Mouse (Mus musculus): ENCODE results near the gene Ppm1a.
"Not testable (repeated sequence)": the region's sequence is repeated elsewhere in the genome, so short reads cannot be mapped to it uniquely, and the experiment has no call there.

Ppm1a gene

DNA sequence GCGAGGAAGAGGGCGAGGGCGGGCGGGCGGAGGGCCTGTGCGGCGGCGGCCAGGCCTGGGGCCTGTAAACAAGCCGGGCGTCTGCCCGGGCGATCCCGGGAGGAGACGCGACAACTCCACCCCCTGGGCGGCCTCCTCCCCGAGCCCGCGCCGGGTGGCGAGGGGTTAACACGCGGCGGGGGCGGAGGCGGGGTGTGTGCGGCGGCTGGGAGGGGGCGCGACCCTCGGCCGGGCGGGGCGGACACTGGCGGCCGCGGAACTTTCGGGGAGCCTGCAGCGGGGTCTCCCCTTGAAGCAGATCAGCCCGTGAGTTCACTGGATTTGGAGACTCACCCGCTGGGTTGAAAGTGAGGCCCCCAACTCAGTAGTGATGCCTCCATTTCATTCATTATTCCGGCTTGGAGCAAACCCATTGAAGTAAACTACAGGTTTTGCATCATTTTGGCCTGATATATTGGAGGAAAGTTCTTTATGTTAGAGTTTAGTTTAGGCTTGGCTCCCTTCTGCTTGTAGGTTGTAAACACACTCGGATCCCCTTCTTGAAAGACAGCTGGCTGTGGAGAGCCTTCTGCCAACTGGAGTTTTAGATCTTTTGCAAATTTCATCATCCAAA is 4.5 kb downstream of the Ppm1a start:
- peak; percentile 52 for DNase-seq (ENCODE audit: low read depth)

DNA sequence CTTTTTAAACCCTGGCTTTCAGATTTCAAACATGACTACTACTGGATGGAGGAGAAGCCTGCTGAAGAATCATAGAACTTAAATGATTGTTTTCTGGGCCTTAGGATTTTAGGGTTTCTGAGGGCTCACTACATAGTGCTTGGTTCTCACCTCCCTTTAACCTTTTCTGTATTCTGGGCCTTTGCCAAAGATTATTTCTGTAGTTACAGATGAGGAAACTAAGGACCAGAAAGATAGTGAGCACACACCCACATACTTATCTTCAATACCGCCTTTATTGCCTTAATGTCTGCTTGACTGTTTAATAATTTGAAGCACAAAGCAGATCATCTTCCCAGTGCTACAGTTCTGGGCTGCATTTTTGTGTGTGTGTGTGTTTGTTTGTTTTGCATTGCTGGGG is 5.2 kb downstream of the Ppm1a start:
- DNase-seq (ENCODE audit: low read depth): no peak

DNA sequence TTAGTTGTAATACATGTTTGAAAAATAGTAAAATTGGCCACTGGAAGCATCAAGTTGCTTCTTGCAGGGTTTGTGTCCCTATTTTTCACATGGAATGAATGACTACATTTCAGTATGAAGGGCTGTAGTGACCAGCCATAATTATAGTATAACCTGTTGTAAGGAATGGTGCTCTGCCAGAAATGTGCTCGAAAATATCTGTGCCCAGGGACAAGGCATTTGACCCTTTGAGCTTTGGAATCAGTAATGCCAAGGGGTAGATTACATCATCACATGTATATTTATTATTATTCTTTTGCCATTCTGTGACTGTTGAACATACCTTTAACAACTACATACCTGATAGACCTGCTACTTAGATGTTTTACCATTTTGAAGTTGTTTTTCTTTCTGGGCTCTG is 5.9 kb downstream of the Ppm1a start:
- DNase-seq (ENCODE audit: low read depth): no peak

DNA sequence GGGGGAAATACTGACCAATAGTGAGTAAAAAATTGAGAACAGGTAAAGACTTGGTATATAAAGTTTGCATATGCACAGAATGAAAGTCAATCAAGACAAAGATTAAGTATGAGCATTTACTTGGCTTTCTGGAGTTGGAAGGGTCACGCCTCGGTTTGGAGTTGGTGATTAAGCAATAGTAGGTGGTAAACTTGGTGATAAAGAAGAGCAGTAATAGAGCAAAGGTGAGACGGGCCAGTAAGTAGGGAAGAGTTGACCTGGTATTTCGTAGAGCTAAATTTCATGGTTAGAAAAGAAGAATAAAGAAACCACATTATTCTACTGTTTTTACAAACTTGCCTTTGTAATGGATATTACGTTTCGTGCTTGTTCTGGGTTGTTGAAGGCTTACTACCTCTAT is 10.6 kb downstream of the Ppm1a start:
- DNase-seq (ENCODE audit: low read depth): no peak

DNA sequence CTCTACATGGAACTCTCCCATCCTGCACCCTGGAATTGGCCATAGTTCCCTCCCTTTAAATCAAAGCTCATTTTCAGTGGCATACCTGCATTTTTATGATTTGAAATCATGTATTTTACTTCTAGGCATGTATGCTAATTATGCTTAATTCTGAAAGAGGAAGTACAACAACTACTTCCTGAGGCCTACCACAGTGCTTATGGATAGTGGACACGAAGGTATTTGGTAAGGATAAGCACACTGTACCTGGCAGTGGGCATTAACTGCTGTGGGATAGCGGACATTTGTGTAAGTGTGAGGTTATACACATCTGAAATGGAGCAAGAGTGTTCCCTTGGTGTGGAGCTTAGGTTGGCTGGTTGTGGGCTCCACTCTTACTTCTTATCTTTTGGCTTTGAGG is 11.0 kb downstream of the Ppm1a start:
- DNase-seq (ENCODE audit: low read depth): no peak

DNA sequence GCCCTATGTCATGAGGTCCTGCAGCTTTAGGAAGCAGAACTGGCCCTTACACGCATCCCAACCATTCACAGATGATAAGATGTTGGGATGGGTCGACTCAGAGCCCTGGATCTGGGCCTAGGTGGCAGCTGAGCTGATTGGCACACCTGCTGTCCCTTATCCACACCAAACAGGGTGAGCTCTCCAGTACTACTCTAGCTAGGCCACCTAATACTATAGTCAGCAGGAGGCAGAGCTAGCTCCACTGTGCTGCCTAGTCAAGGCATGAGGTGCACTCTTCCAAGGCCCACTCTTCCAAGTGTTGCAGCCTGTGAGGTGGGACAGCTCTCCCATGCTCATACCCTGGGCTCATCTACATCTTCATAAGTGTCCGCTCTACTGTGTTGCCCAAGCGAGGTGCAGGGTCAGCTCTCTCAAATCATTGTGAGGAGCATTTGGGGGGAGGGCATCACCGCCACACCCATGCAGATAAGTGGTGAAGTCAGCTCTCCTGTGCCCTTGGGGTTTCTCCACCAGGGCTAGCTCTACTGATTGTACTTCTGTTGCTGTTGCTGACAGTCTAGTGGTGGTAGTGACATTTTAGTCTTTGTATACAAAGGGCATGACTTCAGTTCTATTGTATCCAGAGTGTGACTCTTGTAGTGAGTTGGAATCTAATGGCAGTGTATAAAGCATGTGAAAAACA is 12.4 kb downstream of the Ppm1a start:
- no peak for DNase-seq (ENCODE audit: low read depth)

DNA sequence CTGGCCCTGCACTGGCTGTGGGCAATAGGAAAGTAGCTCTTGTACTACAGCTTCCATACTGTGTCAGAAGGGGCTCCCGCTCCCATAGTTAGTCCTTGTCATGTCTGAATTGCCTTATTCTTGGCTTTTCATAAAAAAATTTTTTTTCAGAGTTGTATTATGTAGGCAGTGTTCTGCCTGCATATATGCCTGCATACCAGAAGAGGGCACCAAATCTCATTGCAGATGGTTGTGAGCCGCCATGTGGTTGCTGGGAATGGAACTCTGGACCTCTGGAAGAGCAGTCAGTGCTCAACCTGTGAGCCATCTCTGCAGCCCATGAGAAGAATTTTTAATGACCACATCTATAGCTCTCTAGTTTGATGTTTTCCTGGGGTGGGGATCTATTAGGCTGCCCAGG is 13.9 kb downstream of the Ppm1a start:
- no peak for DNase-seq (ENCODE audit: low read depth)

DNA sequence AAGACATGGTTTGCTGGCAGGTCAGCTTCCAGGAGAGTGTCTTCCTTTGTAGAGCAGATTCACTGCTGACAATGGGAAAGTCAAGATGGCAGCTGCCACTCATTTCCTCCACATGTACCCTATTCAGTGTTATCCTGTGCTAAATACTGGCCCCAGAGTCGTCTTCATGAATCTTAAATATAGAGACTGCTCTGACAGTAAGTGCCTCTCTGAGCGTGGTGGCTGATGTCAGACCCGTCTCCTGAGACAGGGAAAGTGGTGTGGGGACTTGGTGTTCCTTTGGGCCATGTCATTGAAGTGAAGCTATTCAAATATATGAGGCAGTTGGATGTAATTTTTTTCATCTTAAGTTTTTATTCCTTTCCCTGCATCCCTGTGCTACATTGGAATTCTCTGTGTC is 14.5 kb downstream of the Ppm1a start:
- no peak for DNase-seq (ENCODE audit: low read depth)

DNA sequence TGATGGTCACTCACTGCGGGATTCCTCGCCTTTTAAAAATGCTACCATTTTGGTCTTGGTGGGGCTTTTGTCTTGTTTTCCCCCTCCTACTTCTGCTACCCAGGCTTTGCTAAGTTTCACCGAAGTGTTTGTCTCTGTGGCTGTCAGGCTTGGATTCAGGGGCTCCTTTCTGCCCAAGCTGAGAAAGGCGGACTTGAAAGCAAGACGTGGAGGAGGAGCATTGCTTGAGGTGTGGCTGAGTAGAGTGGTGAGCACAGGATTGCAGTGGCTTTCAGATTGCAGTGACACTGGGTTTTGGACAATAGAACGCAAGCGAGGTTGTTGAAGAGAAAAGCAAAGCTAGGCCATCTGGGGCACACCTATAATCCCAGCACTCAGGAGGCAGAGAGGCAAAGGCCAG is 16.7 kb downstream of the Ppm1a start:
- DNase-seq (ENCODE audit: low read depth): no peak

DNA sequence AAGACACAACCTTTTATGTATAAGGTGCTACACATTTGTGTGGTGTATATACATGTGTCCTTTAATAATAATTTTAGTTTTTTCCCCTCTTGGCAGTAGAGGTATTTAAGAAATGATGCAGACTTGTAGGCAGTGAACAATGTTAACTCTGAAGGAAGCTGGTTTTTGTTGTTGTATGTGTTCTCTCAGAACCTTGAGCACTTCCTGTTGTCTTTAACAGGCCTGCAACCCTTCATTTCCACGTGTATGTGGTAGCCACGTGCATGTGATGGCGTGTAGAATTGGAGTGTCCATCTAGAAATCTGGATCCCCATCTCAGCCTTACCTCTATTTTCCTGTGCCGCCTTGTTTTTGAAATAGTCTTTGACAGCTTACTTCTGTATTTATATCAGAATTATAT is 20.0 kb downstream of the Ppm1a start:
- DNase-seq (ENCODE audit: low read depth): no peak

DNA sequence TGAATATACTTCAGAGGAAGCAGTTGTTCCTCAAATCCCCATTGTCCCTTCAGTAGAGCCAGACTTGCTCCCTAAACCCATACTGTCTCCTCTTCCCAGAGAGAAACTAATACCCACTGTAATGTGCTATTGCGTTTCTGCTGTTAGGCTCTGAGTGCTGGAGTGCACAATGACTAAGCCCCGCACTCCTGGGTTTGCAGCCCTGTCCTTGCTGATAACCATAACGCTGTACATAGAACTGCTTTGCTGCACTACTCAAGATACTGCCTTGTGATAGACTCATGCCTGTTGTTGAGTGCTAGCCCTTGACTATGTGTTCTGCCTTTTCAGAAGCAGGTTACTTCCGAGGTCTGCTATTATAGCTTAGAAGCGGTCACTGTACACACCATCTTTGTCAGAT is 22.9 kb downstream of the Ppm1a start:
- no peak for DNase-seq (ENCODE audit: low read depth)

DNA sequence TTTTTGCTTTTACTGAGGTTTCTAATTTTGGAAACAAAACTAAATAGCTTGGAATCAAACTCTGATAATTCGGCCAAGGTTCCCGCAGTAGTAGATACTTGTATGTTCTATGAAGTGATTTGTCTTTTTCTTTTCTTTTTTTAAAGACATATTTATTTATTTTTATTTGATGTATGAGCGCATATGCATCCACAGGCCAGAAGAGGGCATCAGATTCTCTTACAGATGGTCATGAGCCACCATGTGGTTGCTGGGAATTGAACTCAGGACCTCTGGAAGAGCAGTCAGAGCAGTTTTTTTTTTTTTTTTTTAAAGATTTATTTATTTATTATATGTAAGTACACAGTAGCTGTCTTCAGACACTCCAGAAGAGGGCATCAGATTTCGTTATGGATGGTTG is 25.5 kb downstream of the Ppm1a start:
- DNase-seq (ENCODE audit: low read depth): not testable (repeated sequence)

DNA sequence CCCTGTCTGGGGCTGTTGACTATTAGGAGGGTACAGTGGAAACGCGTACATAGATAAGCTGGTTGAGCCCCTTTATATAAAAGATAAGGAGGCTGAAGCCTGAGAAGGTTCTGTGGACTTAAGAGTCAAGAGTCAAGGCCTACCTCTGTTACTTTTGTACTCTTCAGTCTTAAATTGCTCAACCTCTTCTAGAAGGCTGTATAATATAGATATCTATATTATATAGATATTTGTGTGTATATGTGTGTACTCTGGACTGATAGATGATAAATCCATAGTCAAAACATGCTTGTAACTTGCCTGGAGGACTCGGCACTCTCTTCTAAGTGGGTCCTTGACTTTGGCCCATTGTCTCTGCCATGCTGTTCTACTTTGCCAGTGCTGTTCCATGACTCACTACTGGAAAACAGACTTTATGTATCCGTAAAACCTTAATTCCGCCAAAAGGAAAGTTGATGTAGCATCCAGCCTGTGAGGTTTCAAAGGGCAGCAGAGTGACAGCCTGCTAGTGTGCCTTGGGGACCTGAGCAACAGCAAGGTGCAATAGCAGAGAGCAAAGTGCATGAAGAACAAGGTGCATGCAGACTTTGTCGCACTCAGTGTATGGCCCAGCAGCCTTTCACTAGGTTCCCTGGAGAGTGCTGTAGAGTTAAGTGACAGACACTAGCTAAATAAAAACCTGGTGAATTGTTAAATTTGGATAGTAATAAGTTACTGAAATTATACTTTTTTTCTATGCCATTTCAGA is 28.1 kb downstream of the Ppm1a start:
- no peak for DNase-seq (ENCODE audit: low read depth)

DNA sequence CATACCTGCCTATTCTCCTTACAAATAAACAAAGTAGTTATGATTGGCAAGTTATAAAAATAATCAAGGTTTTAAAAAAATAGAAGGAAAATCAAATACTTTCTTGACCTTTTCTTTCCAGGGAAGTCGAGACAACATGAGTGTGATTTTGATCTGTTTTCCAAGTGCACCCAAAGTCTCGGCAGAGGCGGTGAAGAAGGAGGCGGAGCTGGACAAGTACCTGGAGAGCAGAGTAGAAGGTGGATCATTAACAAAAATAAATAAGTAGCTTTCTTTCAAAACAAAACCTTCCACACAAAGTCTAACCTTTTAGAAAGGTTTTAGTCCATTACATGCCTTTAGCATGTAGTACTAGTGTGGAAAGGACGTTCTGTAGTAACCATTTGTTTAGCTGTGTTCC is 29.3 kb downstream of the Ppm1a start:
- no peak for DNase-seq (ENCODE audit: low read depth)

DNA sequence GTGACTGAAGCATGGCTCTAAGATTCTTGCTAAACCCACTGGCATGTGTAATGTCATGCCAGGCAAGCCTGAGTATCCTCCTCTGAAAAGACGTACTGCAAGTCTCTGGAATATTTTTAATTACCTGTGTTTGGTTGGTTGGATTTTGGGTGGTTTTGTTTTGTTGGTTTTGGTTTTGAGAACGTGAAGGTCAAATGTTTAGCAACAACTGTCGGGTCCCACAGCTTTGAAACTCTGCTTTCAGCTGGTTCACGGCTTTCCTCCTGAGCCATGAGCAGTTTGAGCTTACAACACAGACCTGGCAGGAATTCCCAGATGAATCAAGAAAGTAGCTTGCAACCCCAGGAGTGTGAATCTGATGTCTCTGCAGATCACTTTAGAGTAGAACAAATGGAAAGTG is 29.7 kb downstream of the Ppm1a start:
- DNase-seq (ENCODE audit: low read depth): no peak

DNA sequence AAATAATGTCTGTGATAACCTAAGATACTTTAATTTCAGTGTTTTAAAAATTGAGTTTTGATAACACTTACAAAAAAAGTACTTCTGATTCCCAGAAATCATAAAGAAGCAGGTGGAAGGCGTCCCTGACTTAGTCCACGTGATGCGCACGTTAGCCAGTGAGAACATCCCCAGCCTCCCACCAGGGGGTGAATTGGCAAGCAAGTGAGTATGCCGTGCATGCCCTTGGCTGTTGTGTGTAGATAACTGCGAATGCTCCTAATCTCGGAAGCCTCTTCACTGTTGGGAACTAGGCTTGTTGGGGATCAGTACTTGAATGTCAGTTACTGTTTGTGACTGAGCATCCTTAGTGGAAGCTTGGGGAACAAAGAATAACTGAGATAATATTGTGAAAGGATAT is 33.3 kb downstream of the Ppm1a start:
- DNase-seq (ENCODE audit: low read depth): no peak

DNA sequence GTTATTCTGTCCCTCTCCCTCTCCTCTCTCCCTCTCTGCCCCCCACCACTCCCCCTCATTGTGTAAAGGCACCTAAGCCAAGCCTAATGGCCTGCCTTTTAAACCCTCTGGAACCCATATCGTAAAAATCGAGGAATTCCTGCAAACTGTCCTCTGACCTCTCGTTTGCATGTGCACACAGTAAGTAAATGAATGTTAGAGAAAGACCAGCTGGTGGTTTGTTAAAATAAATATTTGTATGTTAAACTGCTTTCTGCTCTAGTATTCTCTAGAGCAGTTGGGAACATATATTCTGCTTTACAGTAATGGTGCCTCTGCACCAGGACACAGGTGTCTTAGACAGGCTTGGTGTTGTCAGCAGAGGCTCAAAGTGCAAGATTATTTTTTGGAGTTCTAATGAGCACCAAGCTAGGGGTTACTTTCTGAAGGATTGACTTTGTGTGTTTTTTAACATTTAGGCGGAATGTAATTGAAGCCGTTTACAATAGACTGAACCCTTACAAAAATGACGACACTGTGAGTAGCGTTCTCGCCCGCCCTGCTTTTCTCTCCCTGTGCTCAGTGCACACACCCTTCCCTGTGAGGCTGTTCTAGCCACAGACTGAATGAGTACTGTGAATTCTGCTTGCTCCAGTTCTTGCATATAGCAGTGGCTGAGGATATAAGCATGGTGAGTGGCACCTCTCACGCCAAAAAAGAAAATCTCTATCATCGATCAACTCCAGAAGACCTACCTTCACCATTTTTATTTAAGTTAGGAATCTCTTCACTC is 35.3 kb downstream of the Ppm1a start:
- DNase-seq (ENCODE audit: low read depth): no peak

DNA sequence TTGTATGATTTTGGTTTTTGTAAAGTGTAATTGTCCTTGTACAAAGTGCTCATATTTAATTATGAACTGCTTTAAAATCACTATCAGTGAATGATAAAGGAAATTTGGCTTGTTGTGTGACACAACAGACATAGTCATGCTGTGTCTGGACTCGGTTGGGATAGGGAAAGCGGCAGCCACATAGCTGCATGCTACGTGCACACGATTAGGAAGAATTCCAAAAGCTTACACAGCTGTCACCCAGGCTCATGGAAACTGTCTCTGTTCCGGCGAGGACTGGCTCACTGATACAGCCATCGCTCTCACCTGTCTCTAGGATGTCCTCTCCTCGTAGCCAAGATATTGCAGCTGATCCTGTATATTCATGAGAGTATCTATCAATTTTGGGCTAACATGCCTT is 36.7 kb downstream of the Ppm1a start:
- no peak for DNase-seq (ENCODE audit: low read depth)

DNA sequence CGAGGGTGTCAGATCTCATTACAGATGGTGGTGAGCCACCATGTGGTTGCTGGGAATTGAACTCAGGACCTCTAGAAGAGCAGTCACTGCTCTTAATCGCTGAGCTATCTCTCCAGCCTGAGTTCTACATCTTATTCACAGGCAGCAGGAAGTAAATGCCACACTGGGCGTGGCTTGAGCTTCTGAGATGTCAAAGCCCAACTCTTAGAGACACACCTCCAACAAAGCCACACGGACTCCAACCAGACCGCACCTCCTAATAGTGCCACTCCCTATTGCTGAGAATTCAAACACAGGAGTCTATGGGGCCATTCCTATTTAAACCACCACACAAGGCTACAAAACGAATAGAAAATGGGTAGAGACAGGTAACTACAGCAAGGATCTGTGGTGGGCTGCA is 52.5 kb downstream of the Ppm1a start:
- DNase-seq (ENCODE audit: low read depth): no peak

DNA sequence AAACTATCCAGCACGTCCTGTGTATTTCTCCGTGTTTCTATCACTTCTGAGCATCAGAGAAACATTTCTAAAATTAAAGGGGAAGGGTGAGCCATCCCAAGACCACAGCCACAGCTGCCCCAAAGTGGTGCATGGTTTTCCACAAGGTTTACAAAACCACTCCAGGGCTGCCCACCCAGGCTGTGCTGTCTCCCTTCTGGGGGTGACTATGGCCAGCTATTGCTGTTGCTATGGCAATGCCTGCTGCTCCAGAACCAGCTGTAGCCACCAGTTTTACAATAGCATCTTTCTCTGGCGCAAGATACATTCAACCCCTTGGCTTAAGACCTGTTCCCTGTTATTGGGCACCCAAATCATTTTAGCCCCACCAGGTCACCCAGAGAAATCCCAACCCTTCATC is 54.3 kb downstream of the Ppm1a start:
- DNase-seq (ENCODE audit: low read depth): no peak

DNA sequence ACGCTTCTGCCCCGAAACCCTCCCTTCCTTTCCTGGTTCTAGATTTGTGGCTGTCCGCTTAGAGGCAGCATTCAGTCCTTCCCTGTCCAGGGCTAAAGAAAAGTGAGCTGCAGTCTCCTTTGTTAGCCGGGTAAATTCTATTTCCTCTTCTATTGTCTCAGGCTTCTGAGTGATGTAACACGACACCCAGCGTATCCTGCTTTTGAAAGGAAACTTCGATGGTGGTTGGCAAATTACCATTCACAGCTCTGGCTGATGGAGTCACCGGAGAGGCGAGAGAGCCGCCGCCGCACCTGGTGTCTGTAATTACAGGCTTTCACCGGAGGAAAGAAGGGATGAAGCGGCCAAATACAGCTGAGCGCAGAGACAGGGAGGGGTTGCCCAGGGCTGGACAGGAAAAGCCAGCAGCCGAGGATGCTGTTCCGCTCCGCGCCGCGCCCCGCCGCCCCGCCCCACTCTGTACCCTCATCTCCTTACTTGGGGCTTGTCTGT is 63.7 kb downstream of the Ppm1a start:
- DNase-seq (ENCODE audit: low read depth): peak; percentile 42

DNA sequence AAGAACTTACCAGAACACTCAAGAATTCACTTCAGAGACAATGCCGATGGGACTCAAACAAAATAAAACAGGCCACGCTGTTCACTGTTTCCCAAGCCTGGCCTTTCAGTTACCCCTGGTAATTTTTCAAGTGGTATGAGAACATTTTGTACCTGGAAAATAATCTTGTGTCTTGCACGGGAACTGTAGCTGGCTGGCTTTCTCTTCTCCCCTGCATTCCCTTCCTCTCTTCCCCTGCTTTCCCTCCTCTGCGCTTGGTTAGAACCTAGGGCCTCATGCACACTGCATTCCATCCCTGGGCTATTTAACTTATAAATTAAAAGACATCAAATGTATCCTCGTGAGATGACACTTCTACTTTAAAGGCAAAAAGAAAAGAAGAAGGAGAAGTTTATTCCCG is 64.3 kb downstream of the Ppm1a start:
- DNase-seq (ENCODE audit: low read depth): no peak

DNA sequence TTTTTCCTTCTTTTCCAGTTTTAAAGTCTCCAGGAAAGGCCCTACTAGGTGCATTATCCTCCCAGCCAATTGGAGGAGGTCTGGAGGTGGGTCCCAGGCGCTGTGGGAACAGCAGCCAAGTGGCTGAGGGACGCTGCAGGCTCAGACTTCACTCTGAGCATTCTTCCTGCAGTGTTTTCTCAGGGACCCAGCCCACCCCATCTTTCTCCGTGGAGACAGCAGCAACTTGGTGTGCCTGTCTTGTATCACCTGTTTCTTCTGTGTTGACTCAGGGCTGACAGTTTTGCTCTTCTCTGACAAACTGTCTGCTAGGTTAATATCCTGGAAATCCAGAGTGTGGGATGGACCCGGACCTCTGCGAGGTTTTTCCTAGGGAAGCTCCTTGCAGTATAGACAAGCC is 68.4 kb downstream of the Ppm1a start:
- no peak for DNase-seq (ENCODE audit: low read depth)
